Mouse (Mus musculus) cerebellum, adult 11-12 months (tissue): ENCODE data around the gene 1700016D06Rik.

Experiments used
- DNase-seq: peaks from one replicate; pipeline ENCODE4 v3.0.0; 2022

Gene 1700016D06Rik

DNA sequence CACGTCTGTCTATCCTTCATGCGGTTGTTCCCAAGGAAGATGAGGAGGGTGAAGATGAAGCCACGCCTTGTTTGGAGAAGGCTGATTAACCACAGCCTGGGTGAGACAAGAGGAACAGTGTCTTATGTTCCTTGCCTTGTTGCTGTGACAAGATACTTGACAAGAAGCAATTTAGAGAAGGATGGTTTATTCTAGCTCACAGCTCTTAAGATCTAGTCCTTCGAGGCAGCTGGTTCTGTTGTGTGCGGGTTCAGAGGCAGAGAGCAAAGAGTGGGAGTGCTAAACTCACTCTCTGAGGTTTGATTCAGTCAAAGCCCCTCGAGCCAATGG, at the start of gene 1700016D06Rik:
1700016D06Rik (minus strand) TSS at position 31 of the 330 bp plus-strand sequence.
- DNase-seq: no peak

DNA sequence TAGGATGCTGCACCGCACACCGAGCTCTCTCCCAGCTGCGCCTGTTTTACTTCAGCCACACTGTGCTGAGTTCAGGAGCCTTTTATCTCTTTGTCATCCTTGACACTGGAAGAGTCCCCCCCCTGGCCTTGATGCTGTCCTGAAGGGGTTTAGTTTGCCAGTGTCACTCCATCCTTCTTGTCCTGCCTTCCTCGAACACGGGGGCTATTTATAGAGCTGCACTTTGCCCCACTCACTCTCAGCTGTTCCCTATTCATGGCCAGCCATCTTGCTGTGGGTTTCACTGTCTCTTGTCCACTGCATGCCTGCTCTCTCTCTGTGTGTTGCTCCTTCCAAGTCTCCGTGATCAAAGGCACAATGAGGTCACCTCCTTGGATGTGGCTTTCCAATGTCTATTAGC, 48.6 kb upstream of the 1700016D06Rik start:
- DNase-seq: no peak

DNA sequence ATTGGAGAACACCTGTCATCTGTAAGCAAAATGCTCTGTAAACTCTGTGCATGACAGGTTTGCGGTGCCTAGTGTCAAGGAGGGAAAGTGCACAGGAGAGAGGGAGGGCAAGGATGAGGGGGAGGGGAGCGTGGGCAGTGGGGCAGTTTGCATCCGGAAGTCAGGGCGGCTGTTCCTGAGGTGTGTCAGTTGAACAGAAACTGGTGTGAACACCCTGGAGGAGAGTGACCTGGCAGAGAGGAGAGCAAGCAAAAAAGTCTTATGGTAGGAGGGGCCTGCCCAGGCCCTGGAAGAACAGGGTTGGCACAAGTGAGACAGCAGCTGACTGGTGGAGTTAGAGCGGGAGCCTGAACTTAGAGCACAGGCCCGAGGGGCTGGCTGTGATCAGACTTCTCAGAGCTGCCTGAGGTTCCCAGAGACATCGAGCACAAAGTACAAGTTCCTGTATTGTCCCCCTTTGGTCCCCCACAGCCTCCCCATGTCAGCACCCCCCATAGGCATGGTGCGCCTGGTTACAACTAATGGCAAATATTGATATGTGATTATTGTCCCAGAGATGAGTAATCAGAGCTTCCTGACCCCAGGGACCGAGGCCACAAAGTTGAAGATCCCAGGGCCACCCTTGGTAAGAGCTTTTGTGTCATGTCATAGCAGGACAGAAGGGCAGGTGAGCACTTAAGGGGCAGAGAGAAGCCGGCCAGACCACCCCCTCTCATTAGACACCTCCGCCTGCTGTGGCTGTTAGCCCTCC, 46.2 kb upstream of the 1700016D06Rik start:
- no peak for DNase-seq

DNA sequence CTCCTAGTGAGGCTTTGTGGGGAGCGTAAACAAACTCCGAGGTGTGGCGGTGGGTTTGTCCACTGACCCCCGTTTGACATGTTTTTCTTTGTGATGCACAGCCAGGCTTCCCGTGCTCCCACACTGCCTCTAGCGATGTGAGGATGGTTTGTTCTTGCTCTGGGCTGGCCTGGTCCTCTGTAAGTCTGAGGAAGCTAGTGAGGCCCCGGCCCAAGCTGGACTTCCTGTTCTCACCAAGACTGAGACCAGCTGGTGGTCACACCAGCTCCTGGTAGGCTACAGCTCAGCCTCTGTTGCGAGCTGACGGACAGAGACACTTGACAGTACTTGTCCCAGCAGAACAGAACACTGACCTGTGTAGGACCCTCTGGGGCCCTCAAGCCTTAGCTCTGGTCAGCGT, 42.7 kb upstream of the 1700016D06Rik start:
- no peak for DNase-seq

DNA sequence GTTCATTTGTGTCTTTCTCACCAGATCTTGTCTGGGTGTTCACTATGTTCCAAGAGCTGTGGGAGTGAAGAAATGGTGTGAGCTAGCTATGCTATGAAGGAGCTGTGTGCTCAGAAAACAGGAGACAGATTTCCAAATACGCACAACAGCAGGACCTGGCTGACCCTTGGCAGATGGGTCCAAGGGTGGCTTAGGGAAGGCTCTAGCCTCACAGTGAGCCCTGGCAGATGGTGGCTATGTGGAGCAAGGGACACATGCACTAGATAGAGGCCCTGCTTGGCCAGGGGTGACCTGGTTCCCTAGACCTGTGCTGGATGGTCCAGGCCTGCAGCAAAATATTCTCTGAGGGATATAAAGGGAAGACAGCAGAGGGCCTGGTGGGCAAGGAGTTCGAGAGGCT, 40.0 kb upstream of the 1700016D06Rik start:
- peak; percentile 62 for DNase-seq

DNA sequence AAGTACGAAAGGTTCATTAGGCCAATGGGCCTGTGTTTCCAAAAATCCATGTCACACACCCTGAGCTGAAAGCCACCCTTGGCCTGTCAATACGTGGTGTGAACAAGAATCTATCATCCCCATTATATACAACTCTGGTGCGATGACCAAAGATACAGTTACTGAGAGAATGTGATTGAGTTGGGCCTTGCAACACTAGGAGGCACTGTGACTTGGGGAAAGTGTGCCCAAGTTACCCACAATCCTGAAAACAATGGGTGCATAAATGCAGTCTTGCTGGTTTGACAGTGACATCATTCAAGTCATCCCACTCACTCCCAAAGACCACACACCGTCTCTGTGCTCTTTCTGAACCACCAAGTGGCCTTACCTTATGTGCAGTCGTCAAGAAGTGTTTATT, 38.2 kb upstream of the 1700016D06Rik start:
- no peak for DNase-seq

DNA sequence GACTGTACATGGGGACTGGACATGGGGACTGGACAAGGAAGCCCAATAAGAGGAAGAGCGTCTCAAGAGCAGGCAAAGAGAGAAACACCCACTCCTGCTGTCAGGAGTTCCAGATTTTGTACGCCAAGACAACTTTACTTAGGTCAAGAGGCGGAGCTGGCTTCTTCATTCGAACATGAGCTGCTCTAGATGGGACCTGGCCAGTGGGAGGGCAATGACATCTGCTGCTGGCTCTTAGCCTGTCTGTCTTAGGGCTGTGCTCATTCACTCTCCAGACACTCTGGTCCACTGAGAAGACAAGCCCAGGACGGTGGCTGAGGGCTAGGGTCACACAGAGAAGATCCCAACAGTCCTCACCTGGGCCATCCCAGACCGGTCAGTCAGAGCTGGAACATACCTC, 36.2 kb upstream of the 1700016D06Rik start:
- no peak for DNase-seq

DNA sequence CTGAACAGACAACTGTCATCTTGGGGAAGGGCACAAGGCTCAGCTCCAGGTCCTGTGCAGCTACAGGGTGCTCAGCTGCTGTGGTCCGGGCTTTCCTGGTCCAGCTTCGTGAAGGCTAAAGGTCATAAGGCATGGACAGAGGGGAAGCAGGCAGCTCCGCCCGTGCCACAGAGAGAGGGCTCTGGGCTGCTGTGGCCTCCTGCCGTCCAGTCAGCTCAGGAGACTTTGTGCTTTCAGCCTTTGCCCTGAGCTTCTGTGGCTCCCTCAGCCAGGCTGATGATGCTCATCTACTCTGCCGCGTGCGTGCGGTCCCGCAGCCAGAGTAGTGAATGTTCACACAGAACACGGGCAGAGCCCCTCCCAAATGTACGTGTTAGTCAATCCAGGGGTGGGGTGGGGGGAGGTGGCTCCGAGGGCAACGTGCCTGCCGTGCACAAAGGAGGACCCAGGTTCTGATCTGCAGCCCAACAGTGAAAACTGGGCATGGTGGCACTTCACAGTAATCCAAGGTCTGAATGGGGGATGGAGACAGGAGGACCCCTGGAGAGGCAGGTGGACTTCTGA, 34.9 kb upstream of the 1700016D06Rik start:
- DNase-seq: no peak

DNA sequence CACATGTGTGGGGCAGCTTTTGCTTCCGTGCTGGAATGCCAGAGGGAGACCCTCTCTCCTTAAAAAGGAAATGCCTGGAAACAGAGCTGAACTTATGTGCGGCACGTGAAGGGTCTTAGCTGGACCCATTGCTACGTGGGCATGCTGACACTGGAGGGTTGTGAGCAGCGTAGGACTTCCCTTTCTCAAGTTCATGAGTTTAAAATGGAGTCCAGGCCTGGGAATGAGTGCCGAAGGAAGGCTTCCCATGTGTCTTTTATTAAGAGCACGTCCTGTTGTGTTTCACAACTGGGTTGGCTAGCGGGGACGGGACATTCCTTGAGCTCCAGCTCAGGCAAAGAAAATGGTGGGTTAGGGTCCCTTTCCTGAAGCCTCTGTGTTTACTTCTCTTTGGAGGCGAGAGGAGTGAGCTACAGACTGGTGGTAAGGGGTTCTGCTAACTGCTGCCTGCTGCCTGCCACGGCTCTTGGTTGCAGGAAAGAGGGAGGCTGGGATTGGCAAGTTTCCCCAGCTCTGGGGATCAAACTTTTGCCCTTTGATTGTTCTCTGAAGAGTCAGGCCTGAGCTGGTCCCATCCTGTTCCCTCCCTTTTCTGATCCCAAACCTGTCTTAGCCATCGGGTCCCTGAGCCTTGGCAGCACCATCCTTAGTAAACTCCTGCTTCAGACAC, 29.5 kb upstream of the 1700016D06Rik start:
- DNase-seq: no peak

DNA sequence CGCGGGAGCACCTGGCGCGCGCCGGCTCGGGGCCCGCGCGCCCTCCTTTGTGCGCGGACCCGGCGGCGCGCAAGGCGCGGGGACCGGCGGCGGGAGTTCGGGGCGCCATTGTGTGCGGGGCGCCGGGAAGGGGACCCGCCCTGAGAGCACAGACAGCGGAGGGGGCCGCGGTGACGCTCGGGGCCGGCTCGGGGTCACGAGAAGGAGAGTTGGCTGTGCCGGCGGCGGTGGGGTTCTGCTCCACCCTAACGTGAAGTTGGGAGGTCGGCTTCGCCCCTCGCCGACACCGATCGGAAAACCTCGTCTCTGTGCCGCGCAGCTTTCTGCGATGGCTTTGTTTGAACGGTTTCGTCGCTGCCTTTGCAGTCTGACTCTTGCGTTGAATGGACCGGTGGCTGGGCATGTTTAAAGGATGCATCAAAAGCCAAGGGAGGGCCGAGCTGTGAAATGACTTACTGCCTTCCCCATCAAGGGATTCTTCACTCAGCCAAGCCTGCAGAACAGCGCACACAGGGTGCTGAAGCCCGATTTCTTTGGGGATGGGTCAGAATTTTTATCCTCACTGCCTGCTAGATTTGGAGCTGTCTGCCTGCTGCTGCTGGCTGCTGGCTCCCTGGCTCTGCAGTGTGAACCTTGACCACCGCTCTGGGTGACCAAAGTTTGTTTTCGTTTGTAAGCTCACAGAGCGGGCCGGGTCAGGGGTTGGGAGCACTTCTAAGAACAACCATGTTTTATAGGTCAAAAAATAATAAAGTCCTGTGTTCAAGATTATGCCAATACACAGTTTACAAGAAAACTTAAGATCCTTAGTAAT, 27.8 kb upstream of the 1700016D06Rik start:
- DNase-seq: peak; percentile 70

DNA sequence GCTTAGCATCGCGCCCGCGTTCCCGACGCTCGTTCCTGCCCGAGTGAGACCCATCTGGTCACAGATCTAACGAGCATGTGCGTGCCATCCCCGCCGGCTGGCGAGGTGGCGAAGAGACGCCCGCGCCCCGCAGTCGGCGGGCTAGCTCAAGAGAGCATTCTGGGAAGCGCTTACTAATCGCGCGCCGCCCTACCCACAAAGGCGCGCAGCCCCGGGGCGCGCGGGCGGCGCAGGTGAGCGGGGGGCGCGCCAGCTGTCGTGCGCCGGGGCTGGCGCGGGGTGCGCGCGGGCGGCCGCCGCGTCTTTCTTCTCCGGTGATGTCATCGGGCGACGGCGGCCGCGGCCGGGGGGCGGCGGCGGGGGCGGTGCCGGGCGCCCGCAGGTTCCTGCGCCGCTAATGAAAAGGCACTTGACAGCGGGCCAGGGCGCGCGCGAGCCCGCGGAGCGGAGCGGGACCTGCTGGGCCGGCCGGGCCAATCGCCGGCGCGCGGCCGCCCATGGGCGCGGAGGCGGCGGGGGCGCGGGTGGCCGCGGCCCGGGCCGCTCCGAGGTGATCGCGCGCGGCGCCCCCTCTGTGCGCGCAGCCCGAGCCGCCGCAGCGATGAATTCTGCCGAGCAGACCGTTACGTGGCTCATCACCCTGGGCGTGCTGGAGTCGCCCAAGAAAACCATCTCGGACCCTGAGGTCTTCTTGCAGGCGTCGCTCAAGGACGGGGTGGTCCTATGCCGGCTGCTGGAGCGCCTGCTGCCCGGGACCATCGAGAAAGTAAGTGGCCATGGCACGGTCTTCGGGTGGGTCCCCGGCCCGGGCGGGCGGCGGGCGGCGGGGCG, 27.0 kb upstream of the 1700016D06Rik start, which contains the start of gene Arhgef7:
Arhgef7 (plus strand) TSS at position 71 of the 831 bp plus-strand sequence.
- DNase-seq: peak; percentile 88

DNA sequence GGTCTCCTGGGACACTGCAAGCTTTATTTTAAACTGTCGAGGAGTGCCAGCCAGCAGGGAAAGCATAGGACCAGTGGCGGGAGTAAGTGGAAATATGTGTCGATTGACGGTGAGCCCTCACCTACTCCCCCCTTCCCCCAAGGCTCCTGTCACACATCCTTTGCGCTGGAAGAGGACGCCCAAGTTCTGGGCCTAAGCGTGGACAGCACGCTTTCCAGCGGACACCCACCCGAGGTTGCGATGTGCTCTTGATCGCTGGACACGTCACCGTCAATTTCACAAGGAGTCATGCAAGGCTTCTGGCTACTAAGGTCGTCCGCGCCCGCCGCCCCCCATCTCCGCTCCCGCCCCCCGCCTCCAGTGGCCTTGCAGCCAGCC, 26.4 kb upstream of the 1700016D06Rik start:
- DNase-seq: no peak

DNA sequence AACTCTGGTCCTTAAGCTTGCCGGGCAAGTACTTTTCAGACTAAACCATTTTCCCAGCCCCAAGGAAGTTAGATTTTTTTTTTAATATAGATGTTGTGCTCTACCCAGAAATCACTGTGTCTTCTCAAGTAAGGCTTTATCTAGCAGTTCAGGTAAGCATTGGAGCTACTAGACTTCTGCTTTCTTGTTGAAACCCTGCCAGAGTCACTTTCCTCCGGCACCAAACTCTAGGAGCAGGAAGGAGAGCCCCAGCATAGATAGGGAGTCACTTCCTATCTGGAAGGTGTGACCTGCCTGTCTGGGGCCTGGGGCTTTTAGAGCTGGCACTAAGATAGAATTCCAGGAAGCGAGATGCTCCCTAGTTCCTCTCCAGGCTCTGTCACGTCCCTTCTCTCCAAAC, 16.3 kb upstream of the 1700016D06Rik start:
- no peak for DNase-seq

DNA sequence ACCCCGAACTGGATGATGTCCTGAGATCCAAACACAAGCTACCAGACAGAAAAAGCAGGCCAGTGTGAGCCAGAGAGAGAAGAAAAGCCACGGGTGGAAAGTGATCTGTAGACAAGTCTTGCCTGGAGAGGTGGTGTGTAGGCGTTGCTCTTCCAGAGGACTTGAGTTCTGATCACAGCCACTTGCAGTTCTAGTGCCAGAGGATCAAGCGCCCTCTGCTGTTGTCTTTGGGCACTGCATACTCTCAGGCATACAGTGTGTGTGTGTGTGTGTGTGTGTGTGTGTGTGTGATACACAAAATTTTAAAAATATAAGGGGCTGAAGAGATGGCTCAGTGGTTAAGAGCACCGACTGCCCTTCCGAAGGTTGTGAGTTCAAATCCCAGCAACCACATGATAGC, 11.4 kb upstream of the 1700016D06Rik start:
- no peak for DNase-seq

DNA sequence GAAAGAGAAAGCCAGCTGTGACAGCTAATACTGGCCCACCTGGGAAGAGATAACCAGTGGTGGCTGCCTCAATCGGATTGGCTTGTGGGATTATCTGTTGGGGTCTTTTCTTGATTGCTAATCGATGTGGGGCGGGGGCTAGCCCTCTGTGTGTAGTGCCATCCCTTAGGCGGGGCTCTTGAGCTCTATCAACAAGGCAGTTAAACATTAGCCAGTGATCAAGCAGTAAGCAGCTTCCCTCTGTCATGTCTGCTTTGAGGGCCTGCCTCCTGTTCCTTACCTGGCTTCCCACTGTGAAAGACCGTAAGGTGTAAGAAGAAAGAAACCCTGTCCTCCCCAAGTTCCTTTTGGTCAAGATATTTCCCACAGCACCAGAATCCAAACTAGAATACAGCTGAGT, 9.6 kb upstream of the 1700016D06Rik start:
- no peak for DNase-seq

DNA sequence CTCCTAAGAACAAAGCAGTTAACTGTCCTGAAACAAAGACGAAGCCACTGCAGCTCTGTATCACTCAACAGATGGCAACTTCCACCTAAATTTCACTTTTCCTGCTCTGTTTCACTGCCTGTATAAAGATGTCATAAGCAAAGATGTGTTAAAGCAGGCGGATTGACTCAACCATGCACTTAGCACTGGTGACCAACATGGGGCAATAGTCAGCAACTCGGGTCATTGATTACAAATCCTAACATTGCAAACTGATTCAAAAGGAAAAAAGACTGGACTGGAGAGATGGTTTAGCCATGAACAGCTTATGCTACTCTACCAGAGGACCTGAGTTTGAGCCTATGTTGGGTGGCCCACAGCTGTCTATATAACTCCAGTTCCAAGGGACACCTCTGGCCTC, 8.7 kb upstream of the 1700016D06Rik start:
- DNase-seq: no peak

DNA sequence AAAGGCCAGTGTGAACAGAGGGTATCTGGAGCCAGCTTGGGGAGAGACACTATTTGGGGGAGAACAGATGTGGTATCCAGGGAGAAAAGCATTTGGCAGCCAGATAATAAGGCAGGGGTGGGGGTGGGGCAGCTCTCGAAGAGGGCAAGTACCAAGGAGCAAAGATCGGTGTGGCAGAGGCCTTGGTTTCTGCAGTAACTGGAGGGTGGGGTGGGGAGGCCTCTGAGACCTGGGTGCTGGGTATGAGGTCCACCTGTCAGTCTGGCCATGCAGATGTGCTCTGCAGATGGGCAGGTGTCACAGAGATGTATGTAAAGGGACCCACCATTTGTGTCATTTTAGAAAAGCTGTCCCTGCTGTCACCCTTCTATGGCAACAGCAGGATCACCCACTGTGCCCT, 8.0 kb upstream of the 1700016D06Rik start:
- DNase-seq: no peak

DNA sequence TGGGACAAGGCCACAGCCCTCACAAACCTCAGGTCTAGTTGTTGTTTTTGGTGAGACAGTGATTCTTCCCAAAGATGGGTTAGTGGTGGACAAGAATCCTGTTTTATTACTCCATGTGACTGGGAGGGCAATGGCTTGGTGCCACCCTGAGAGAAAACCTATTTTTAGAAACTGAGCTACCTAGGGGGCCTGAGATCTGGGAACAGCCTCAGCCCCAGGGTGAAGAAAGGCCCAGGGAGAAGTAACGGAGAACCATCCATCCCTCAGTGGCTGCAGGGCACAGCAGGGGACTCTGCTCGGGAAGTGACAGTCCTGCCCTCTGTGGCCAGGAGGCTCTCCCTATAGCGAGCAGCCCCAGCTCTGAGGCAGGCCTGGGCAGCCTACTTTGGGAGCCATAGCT, 6.8 kb upstream of the 1700016D06Rik start:
- no peak for DNase-seq

DNA sequence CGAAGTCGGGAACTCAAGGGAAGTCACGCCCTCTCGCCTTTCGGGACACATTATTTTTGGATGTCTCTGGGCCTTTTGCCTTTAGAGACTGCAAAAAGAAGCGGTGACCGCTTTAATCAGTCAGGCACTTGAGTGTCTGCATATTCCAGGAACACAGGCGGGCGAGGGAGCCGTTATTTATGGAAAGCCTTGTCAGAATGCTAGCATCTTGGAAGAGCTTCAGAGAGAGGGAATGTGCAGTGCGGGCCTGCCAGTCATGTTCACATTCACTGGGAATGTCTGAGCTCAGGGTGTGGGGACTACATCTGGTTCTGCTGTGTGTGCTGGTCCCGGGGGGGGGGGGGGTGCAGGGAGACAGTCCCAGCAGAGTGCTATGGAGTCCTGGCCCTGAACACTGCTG, 5.0 kb upstream of the 1700016D06Rik start:
- no peak for DNase-seq

DNA sequence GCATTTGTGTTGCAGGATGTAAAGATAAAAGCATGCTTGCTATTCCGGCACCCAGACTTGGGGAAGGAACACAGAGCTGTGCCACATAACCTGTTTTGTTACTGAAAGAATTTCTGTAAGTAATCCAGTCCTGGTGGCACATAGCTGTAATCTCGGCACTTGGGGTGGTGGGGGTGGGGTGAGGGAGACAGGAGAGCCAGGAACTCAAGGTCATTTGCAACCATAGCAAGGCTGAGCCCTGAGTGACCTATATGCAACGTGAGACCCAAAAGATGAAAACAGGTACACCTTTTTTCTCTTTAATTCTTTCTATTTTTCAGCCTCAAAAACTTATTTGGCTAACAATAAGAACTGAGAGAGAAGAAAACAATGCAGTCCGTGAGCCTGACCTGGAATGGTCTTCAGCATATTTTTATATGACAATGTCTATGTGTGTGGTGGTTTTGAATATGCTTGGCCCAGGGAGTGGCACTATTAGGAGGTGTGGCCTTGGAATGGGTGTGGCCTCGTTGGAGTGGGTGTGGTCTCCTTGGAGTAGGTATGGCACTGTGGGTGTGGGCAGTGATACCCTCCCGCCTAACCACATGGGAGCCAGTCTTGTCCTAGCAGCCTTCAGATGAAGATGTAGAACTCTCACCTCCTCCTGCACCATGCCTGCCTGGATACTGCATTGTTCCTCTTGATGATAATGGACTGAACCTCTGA, 4.0 kb upstream of the 1700016D06Rik start:
- DNase-seq: no peak

DNA sequence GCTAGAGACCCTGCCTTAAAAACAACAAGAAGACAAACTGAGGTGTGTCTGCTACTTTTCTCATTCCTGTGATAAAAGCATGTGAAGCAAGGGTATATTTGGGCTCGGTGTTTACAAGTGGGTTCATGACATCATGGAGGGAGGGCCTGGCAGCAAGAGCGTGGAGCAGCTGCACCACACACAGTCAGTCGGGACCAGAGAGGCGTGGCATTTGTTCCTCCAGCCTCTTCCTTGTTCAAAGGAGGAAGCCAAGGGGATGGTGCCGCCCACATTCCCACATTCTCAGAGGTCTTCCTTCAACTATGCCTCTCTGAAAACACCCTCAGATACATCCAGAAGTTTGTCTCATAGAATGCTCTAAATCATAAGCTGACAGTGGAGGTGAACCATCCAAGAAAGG, 2.9 kb upstream of the 1700016D06Rik start:
- no peak for DNase-seq

DNA sequence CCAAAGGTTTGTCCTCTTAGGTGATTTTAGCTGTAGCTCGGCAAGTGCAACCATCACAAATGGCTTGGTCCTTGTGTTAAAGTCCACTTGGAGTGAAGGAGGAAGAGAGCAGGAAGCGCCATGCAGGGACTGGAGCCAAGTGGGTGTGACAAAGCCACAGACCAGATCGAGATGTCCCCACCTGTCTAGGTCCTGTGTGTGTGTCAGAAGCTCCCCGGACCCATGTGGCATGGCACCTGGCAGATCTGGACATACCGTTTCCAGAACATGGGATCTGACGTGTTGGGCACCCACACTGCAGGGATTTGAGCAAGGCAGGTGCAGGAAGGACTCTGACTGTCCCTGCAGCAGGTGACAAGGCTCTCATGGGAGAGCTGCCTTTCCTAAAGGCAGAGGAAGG, 565 bp upstream of the 1700016D06Rik start:
- DNase-seq: no peak
